Mouse (Mus musculus) kidney, embryonic 15.5 days (tissue): ENCODE measurements around the gene Sdsl. TPM values are rescaled to one million over a fixed set of nuclear protein-coding genes. Genes with fewer than 3 reads are reported as not detected.
"Not testable (repeated sequence)": the region's sequence is repeated elsewhere in the genome, so short reads cannot be mapped to it uniquely, and the experiment has no call there.

Source experiments
- ATAC-seq: fragments of 200-750 bp; cut with Nextera tagmentation; replicated peaks from 2 replicates; pipeline ENCODE4 v1.8.0; 2017; ENCODE audit warnings: moderate TSS enrichment; ENCODE audit not compliant: low FRiP score
- H3K27ac ChIP-seq: fragments of 300-500 bp; sonication (generic); 2 replicates; pipeline ENCODE4 v1.5.1; 2015; ENCODE audit warnings: mild to moderate bottlenecking, inconsistent platforms
- H3K27me3 ChIP-seq: fragments of 300-500 bp; sonication (generic); 2 replicates; pipeline ENCODE4 v1.6.1; 2015; ENCODE audit warnings: inconsistent platforms
- H3K36me3 ChIP-seq: fragments of 300-500 bp; sonication (generic); 2 replicates; pipeline ENCODE4 v1.6.1; 2015; ENCODE audit warnings: inconsistent platforms
- H3K4me1 ChIP-seq: fragments of 300-500 bp; sonication (generic); 2 replicates; pipeline ENCODE4 v1.6.1; 2015; ENCODE audit warnings: inconsistent platforms
- H3K4me2 ChIP-seq: fragments of 300-500 bp; sonication (generic); 2 replicates; pipeline ENCODE4 v1.6.1; 2015; ENCODE audit warnings: moderate library complexity, mild to moderate bottlenecking, inconsistent platforms
- H3K4me3 ChIP-seq: fragments of 300-500 bp; sonication (generic); replicated peaks from 2 replicates; pipeline ENCODE4 v1.5.1; 2015; ENCODE audit warnings: mild to moderate bottlenecking, inconsistent platforms
- H3K9ac ChIP-seq: fragments of 300-500 bp; sonication (generic); 2 replicates; pipeline ENCODE4 v1.6.1; 2015; ENCODE audit warnings: mild to moderate bottlenecking, inconsistent platforms
- H3K9me3 ChIP-seq: fragments of 300-500 bp; sonication (generic); replicated peaks from 2 replicates; pipeline ENCODE4 v1.6.1; 2016; ENCODE audit warnings: inconsistent platforms
- WGBS: fragments of 180-500 bp; shearing (Covaris S2); methylation state at CpG from one replicate; pipeline ENCODE4 v1.1.7; 2015; ENCODE audit warnings: mixed read lengths; 5-methylcytosine and 5-hydroxymethylcytosine counted together
- polyA plus RNA-seq: library from polyadenylated mRNA; unstranded; fragments of >200 nt; fragmentation: Nextera tagmentation; extraction: Ambion mirVana; gene quantifications from 2 replicates; pipeline ENCODE4 v1.2.1, GENCODE M21; 2015

The Sdsl gene
- polyA plus RNA-seq, 1 experiment from 2014 or later = 14.4 TPM

DNA sequence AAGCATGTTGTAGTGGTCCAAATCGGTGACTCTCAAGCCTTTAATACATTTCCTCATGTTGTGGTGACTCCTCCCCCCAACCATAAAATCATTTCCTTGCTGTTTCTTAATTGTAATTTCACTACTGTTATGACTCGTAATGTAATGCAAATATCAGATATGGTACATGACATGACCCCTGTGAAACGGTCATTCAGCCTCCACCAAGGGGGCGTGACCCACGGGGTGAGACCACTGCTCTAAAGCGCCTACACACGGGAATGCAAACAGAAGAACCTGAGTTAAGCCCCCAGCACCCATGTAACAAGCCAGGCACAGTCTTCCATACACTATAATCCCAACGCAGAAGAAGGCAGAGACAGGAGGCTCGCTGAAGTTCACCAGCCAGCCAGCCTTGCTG is 33.2 kb upstream of the Sdsl start:
- Histone ChIP-seq H3K27me3 (no peaks in the 10 kb centered on the region), H3K9me3 (no peaks in the 10 kb centered on the region), H3K27ac (no peak overlapping the region), H3K36me3 (no peaks in the 10 kb centered on the region), H3K4me3 (no peak overlapping the region), H3K4me2 (peak overlapping the region; percentile 44; the same call in 1 of the 2 replicates), H3K4me1 (peaks cover 32% of the 10 kb centered on the region), H3K9ac (no peak overlapping the region)
- 64% methylated on average over 9 of the region's 9 CpGs for WGBS
- ATAC-seq = no peak

DNA sequence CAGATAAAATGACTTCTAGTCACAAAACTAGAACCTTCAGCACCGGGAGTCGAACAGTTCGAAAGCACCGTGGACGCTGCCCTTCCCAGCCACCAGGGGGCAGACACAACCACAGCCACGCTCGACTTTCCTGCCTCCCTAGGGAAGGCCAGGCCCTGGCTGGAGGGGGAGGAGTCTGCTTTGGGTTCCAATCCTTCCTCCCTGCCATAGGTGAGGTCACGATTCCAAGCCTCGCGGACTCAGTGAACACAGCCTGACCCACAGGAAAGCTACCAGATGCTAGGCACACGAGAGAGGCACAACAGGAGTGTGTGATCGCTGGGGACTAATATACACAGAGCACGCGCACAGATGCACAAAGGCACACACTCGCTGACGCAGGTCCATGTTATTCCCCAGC is 32.8 kb upstream of the Sdsl start:
- Histone ChIP-seq H3K9ac (no peak overlapping the region), H3K36me3 (no peaks in the 10 kb centered on the region), H3K9me3 (no peaks in the 10 kb centered on the region), H3K4me3 (0 out of 2 replicates have a peak overlapping the region, but pooled peaks have one; percentile 10), H3K27ac (no peak overlapping the region), H3K27me3 (no peaks in the 10 kb centered on the region), H3K4me1 (peaks cover 28% of the 10 kb centered on the region), H3K4me2 (peak overlapping the region; percentile 44)
- ATAC-seq = peak; percentile 45; the same call in 1 of the 2 replicates
- WGBS = 29% methylated on average over 16 of the region's 16 CpGs

DNA sequence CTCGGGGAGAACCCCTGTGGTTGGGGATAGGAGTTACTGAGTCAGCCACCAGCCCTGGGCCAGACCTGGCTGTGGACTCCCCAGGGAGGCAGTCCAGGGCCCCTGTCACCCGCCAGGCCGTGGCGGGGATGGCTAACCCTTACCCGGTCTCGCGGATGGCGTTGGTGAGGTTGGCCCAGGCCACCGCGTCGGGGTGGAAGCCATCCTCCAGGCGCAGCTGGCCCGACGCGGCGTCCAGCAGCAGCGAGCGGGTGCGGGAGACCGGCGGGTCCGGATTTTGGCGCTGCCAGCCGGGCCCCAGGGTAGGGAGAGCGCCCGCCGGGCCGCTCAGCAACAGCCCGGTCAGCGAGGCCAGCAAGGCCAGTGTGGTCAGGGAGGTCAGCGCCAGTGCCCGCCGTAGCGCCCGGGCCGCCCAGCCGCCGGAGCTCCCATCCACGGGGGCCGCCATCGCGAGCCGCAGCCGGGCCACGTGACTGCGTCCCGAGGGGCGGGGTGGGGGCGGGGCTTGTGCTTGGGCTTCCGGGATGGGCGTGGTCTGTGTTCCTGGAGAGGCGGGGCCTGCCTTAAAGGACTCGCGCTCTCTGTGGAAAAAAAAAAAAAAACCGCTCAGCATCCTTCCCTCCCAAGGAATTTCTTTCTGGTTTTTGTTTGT is 30.7 kb upstream of the Sdsl start, which contains the start of gene Plbd2:
Plbd2 (minus strand) TSS at position 482 of the 652 bp plus-strand sequence.
- ATAC-seq = peak; percentile 71
- Histone ChIP-seq H3K4me2 (peak within 1 kb of the TSS; percentile 93), H3K9me3 (no peaks in the 10 kb centered on the region), H3K27me3 (no peaks in the 10 kb centered on the region), H3K4me3 (peak within 1 kb of the TSS; percentile 94), H3K9ac (peak within 1 kb of the TSS; percentile 87), H3K36me3 (peaks cover 7% of the 10 kb centered on the region; the same call in 1 of the 2 replicates), H3K27ac (no peak within 1 kb of the TSS), H3K4me1 (peaks cover 27% of the 10 kb centered on the region)
- under 1% methylated on average over 51 of the region's 55 CpGs for WGBS

- H3K27ac ChIP-seq = no peak overlapping the region
These were observed 30.1 kb upstream of the Sdsl start for GRCm38 (mm10) chr5:120502675-120503143.

GRCm38 (mm10) chr5:120502147-120502621 is 29.6 kb upstream of the Sdsl start:
- peaks cover 27% of the 10 kb centered on the region for H3K4me1 ChIP-seq
- peak overlapping the region; percentile 93 for H3K4me2 ChIP-seq
- WGBS = 67% methylated on average over 9 of the region's 9 CpGs
- H3K27ac ChIP-seq = no peak overlapping the region
- peak overlapping the region; percentile 87; the same call in 1 of the 2 replicates for H3K9ac ChIP-seq
- peak overlapping the region; percentile 94 for H3K4me3 ChIP-seq
- H3K9me3 ChIP-seq = no peaks in the 10 kb centered on the region
- peaks cover 14% of the 10 kb centered on the region for H3K36me3 ChIP-seq
- H3K27me3 ChIP-seq = no peaks in the 10 kb centered on the region
- no peak for ATAC-seq

More at GRCm38 (mm10) chr5:120502675-120503143, 30.1 kb upstream of the Sdsl start:
- peak overlapping the region; percentile 94 for H3K4me3 ChIP-seq
- peaks cover 27% of the 10 kb centered on the region for H3K4me1 ChIP-seq
- peak overlapping the region; percentile 87 for H3K9ac ChIP-seq
- no peaks in the 10 kb centered on the region for H3K27me3 ChIP-seq
- 2% methylated on average over 12 of the region's 12 CpGs for WGBS
- H3K36me3 ChIP-seq = peaks cover 10% of the 10 kb centered on the region; the same call in 1 of the 2 replicates
- peak overlapping the region; percentile 93 for H3K4me2 ChIP-seq
- peak; percentile 4; the same call in 1 of the 2 replicates for ATAC-seq
- no peaks in the 10 kb centered on the region for H3K9me3 ChIP-seq

DNA sequence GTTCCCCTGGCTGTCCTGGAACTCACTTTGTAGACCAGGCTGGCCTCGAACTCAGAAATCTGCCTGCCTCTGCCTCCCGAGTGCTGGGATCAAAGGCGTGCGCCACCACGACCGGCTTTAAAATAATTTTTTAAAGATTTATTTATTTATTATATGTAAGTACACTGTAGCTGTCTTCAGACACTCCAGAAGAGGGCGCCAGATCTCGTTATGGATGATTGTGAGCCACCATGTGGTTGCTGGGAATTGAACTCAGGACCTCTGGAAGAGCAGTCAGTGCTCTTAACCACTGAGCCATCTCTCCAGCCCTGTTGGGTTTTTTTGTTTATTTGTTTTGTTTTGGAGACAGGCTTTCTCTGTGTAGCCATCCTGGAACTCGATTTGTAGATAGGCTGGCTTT is 28.0 kb upstream of the Sdsl start:
- not testable (repeated sequence) for ATAC-seq, H3K9ac ChIP-seq, H3K27ac ChIP-seq, H3K27me3 ChIP-seq, H3K9me3 ChIP-seq, H3K4me2 ChIP-seq, H3K4me3 ChIP-seq
- H3K4me1 ChIP-seq = peaks cover 23% of the 10 kb centered on the region
- 89% methylated on average over 9 of the region's 9 CpGs for WGBS
- H3K36me3 ChIP-seq = peaks cover 23% of the 10 kb centered on the region

GRCm38 (mm10) chr5:120499202-120499601 is 26.6 kb upstream of the Sdsl start:
- H3K9ac ChIP-seq = no peak overlapping the region
- no peaks in the 10 kb centered on the region for H3K9me3 ChIP-seq
- H3K4me3 ChIP-seq = no peak overlapping the region
- peaks cover 26% of the 10 kb centered on the region for H3K4me1 ChIP-seq
- H3K27me3 ChIP-seq = no peaks in the 10 kb centered on the region
- ATAC-seq = no peak
- H3K27ac ChIP-seq = no peak overlapping the region
- WGBS = 88% methylated on average over 4 of the region's 4 CpGs
- peaks cover 28% of the 10 kb centered on the region for H3K36me3 ChIP-seq
- H3K4me2 ChIP-seq = no peak overlapping the region

DNA sequence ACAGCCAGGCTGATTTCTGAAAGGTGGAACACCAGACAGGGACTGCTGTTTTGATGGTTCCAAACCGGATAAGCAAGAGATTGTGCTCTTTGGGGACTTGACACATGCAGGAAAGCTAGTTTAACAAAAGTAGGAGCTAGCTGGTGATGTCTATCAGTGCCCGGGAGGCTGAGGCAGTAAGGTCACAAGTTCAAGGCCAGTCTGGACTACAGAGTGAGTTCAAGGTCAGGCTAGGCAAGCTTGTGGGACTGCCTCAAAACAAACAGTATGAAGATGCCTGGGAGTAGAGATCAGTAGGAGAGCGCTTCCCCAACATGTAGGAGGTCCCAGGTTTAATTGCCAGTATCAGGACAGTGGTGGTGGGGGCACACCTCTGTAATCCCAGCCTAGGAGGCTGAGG is 24.5 kb upstream of the Sdsl start:
- Histone ChIP-seq H3K9ac (no peak overlapping the region), H3K27ac (no peak overlapping the region), H3K36me3 (peaks cover 48% of the 10 kb centered on the region), H3K4me3 (no peak overlapping the region), H3K9me3 (no peaks in the 10 kb centered on the region), H3K4me2 (no peak overlapping the region), H3K4me1 (peaks cover 16% of the 10 kb centered on the region), H3K27me3 (no peaks in the 10 kb centered on the region)
- WGBS = 86% methylated on average over 3 of the region's 3 CpGs
- no peak for ATAC-seq

GRCm38 (mm10) chr5:120495703-120496226 is 23.2 kb upstream of the Sdsl start:
- ATAC-seq = no peak
- H3K9ac ChIP-seq = no peak overlapping the region
- H3K4me1 ChIP-seq = peaks cover 10% of the 10 kb centered on the region; the same call in 1 of the 2 replicates
- H3K4me2 ChIP-seq = no peak overlapping the region
- H3K27me3 ChIP-seq = no peaks in the 10 kb centered on the region
- no peaks in the 10 kb centered on the region for H3K9me3 ChIP-seq
- H3K36me3 ChIP-seq = peaks cover 55% of the 10 kb centered on the region
- 0 out of 2 replicates have a peak overlapping the region, but pooled peaks have one; percentile 30 for H3K27ac ChIP-seq
- no peak overlapping the region for H3K4me3 ChIP-seq
- 68% methylated on average over 13 of the region's 13 CpGs for WGBS

- 0 out of 2 replicates have a peak overlapping the region, but pooled peaks have one; percentile 30 for H3K27ac ChIP-seq
- H3K27me3 ChIP-seq = no peaks in the 10 kb centered on the region
- peaks cover 60% of the 10 kb centered on the region for H3K36me3 ChIP-seq
- H3K4me1 ChIP-seq = peaks cover 10% of the 10 kb centered on the region; the same call in 1 of the 2 replicates
- no peak overlapping the region for H3K4me2 ChIP-seq
- H3K9me3 ChIP-seq = no peaks in the 10 kb centered on the region
- H3K9ac ChIP-seq = no peak overlapping the region
- H3K4me3 ChIP-seq = no peak overlapping the region
- peak; percentile 60 for ATAC-seq
- WGBS = 51% methylated on average over 10 of the region's 10 CpGs
These were observed 22.6 kb upstream of the Sdsl start for GRCm38 (mm10) chr5:120495064-120495702.

- Histone ChIP-seq H3K9me3 (no peaks in the 10 kb centered on the region), H3K9ac (no peak overlapping the region), H3K4me2 (no peak overlapping the region), H3K27me3 (no peaks in the 10 kb centered on the region), H3K36me3 (peaks cover 67% of the 10 kb centered on the region), H3K4me3 (no peak overlapping the region), H3K4me1 (peaks cover 10% of the 10 kb centered on the region; the same call in 1 of the 2 replicates), H3K27ac (no peak overlapping the region)
- ATAC-seq = no peak
- 92% methylated on average over 9 of the region's 9 CpGs for WGBS
These were observed 21.3 kb upstream of the Sdsl start for GRCm38 (mm10) chr5:120493873-120494395.
